Mouse (Mus musculus) bone marrow macrophage, adult 2 months (primary cell): Measurements from ENCODE around the gene Gimap7. TPM values are rescaled to one million over a fixed set of nuclear protein-coding genes. Genes with fewer than 3 reads are reported as not detected.

Source experiments
- H3K27ac ChIP-seq: 2 replicates; pipeline ENCODE4 v1.5.1; 2012; ENCODE audit warnings: low read depth, low read length; ENCODE audit not compliant: insufficient read depth
- H3K4me1 ChIP-seq: 2 replicates; pipeline ENCODE4 v1.6.1; 2012; ENCODE audit warnings: low read length; ENCODE audit not compliant: control insufficient read depth, insufficient read depth
- H3K4me3 ChIP-seq: 2 replicates; pipeline ENCODE4 v1.5.1; 2012; ENCODE audit warnings: mild to moderate bottlenecking, low read length, moderate library complexity; ENCODE audit not compliant: insufficient read depth
- CTCF ChIP-seq: IDR thresholded peaks from 2 replicates; pipeline ENCODE4 v1.5.1; 2012; ENCODE audit warnings: low read depth, mild to moderate bottlenecking, low read length, moderate library complexity
- POLR2A ChIP-seq: IDR thresholded peaks from 2 replicates; pipeline ENCODE4 v1.6.1; 2012; ENCODE audit warnings: mild to moderate bottlenecking, low read depth, low read length, borderline replicate concordance
- polyA plus RNA-seq: library from polyadenylated mRNA; stranded (reverse); fragments of >200 nt; gene quantifications from 2 replicates; pipeline ENCODE4 v1.2.4, GENCODE M21; 2012; ENCODE audit not compliant: missing spikeins, insufficient read depth, insufficient read length

Gimap7 gene
- polyA plus RNA-seq, 1 experiment = not detected

DNA sequence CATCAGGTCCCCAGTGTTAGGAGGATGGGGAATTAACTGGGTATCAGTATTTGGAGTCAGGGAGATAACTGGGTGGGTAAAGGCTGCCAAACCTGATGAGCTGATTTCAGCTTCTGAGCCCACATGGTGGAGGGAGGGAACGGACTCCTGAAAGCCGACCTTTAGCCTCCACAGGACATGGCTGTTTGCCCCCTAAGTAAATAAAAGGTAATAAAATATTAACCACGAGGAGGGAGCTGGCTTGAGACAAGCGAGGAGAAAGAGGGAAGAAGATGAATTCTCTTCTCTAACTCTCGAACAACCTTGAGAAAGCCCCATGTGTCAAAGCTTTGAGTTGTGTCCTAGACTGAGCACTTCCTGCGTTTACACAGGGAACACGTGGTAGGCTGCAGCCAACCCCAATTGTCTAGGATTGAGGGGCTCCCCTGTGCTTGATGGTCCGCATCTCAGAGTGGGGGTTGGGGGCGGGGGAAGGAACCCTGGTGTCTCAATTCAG is 23.3 kb downstream of the Gimap7 start:
- TF ChIP-seq POLR2A (no peak), CTCF (no peak)
- H3K27ac ChIP-seq = no peak overlapping the region

GRCm38 (mm10) chr6:48742422-48743351 is 24.3 kb downstream of the Gimap7 start:
- H3K4me3 ChIP-seq = no peak overlapping the region
- no peak for TF ChIP-seq CTCF
- no peak for TF ChIP-seq POLR2A
- no peak overlapping the region for H3K27ac ChIP-seq
- H3K4me1 ChIP-seq = no peaks in the 10 kb centered on the region

More for the DNA sequence above, 23.3 kb downstream of the Gimap7 start:
- Histone ChIP-seq H3K4me3 (no peak overlapping the region), H3K4me1 (no peaks in the 10 kb centered on the region)

DNA sequence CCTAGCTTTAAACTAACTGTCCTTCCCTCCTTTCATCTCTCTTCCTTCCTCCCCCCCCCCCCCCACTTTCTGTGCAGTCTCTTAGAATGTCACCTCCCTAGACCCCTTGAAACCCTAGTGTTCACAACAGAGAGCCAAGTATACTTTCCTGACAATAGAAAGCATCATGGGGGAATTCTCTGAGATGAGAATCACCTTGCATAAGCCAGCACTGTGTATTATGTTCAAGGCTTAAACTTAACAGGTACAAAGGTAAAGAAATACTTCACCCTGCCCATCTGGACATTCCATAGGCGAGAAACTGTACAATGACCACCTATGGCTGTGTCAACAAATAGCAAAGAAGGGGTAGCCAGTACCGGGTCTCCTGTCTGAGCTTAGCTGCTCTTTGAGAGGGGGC is 27.1 kb downstream of the Gimap7 start:
- H3K27ac ChIP-seq = no peak overlapping the region
- no peak overlapping the region for H3K4me3 ChIP-seq
- no peaks in the 10 kb centered on the region for H3K4me1 ChIP-seq
- TF ChIP-seq CTCF (no peak), POLR2A (no peak)

- no peaks in the 10 kb centered on the region for H3K4me1 ChIP-seq
- TF ChIP-seq CTCF (peak; percentile 35; the same call in 1 of the 2 replicates), POLR2A (no peak)
- H3K27ac ChIP-seq = no peak within 1 kb of the TSS
- H3K4me3 ChIP-seq = no peak within 1 kb of the TSS
Measured at GRCm38 (mm10) chr6:48745959-48746889, 27.8 kb downstream of the Gimap7 start, which contains the start of gene Gimap5. TSS of gene Gimap5 (plus strand) at chr6:48746197.

DNA sequence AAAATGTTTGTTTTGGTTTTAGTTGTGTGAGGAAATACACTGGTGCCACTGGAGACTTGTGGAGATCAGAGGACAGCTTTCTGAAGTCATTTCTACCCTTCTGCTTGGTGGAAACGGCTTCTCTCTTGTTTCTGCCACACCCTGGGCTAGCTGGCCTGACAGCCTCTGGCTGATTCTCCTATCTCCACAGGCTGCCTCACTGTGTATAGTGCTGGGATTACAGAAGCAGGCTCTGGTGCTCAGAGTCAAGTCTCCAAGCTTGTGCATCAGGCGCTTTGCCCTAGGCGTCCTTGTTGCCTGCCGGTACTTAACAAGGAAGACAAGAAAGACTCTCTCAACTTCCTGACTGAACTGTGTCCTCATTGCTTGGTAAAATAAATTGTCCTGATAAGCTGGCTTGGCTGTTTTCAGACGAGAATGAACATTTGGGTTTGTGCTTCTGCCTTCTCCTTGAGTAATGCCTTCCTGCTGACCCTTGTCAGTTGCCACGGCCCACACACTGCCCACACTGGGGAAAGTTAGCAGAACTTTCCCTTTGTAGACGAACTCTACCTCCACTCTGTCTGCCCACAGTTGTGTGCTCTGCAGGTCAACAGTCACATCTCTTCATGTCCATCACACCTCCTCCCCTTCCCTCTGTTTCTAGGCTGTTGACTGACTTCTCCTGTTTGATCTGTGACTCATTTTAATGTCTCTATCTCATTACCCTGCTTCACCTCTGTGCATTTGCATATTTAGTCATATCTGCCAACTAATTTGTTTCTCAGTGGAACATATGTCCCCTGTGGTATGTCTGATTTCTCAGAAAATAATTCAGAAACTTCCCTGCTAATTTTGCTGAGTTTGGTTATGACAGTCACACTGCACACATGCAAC is 28.9 kb downstream of the Gimap7 start:
- H3K4me3 ChIP-seq = no peak overlapping the region
- TF ChIP-seq CTCF (no peak), POLR2A (no peak)
- no peak overlapping the region for H3K27ac ChIP-seq
- H3K4me1 ChIP-seq = no peaks in the 10 kb centered on the region

DNA sequence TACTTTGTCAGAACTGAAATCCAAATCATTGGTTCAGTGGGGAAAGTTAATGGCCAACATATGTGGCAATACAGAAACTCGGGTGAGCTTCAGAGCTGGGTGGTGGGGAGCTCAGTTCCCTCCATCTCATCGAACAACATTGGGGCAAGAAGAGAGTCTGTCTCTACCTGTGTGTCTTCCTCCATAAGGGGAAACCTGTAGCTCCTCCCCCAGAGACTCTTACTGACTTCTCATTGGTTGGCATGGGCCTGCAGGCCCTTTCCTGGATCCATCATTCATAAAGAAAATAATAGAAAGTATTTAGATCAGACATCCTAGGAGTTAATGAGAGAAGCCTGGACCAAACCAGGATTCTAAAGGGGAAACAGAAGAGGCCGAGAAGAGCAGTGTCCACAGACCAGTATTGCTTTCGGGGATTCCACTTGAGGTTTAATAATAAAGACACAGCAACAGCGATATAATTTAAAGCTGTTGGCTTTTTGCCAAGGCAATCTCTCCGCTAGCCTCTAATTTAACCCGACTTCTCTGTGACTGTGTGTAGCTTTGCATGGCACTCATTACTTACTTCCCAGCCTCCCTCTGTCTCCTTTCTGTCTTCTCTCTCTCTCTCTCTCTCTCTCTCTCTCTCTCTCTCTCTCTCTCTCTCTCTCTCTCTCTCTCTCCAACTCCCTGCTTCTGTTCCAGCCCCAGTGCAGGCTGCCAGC is 45.3 kb downstream of the Gimap7 start:
- Histone ChIP-seq H3K27ac (no peak overlapping the region), H3K4me3 (no peak overlapping the region), H3K4me1 (no peaks in the 10 kb centered on the region)
- TF ChIP-seq POLR2A (no peak), CTCF (no peak)

DNA sequence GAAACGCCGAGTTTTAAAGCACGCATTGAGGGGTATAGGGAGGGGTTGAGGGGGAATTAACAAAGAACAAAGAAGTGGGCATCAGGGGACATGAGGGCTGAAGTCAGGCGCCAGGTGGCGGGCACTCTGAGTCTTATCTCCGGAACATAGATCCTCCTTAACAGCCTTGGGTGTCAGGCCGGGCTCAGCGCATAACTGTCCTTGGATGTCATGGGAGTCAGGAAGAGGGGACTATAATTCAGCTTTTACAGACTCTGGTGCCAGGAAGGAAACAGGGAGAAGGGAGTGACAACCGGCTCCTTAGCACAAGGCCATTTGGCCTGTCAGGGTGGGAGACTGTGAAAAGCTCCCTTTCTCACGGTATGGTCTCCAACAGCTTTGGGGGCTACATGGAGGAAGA is 46.1 kb downstream of the Gimap7 start:
- Histone ChIP-seq H3K4me1 (no peaks in the 10 kb centered on the region), H3K27ac (no peak overlapping the region), H3K4me3 (no peak overlapping the region)
- TF ChIP-seq POLR2A = no peak
- TF ChIP-seq CTCF = no peak

GRCm38 (mm10) chr6:48768178-48768869 is 49.9 kb downstream of the Gimap7 start:
- H3K4me3 ChIP-seq = no peak overlapping the region
- TF ChIP-seq POLR2A (no peak), CTCF (no peak)
- H3K4me1 ChIP-seq = no peaks in the 10 kb centered on the region
- no peak overlapping the region for H3K27ac ChIP-seq
